Comparison of ENCODE assay signal across 8 mouse cellular contexts in the genomic region with DNA sequence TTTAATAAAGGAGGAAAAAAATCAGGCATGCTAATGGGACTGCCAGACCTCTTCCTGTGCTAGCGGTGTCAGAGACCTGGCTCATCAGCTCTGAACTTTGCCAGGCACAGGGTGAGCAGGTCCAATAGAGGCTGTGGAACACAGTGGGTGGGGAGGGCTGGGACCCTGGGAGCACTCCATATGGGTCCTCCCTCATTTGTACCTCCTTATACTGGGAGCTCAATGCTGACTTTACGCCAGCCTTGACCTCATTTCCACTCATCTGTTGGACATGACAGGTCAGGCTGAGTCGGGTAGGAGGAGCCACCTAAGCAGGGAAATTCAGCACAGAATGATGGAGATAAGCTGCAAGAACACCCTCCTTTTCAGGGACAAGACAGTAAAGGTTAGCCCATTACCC. TPM values are rescaled to one million over a fixed set of nuclear protein-coding genes. Genes with fewer than 3 reads are reported as not detected.
DNase-seq lines count a peak whose midpoint lies in the region; ATAC-seq and TF ChIP-seq lines count a peak whose summit lies in the region.

No protein-coding gene starts in this region.

- no peaks in the 10 kb centered on the region for H3K27me3 ChIP-seq in megakaryocyte, embryonic 14.5 days (replicated peaks)
- H3K27me3 ChIP-seq in hindbrain, postnatal 0 days (ENCODE audit: insufficient read depth, low read length): no peaks in the 10 kb centered on the region
- no peaks in the 10 kb centered on the region for H3K27me3 ChIP-seq in stomach, embryonic 15.5 days (replicated peaks)

- H3K9me3 ChIP-seq in megakaryocyte, embryonic 14.5 days: no peaks in the 10 kb centered on the region
- no peaks in the 10 kb centered on the region for H3K9me3 ChIP-seq in hindbrain, postnatal 0 days (ENCODE audit: low read length)
- H3K9me3 ChIP-seq in stomach, embryonic 15.5 days: no peaks in the 10 kb centered on the region

- H3K9ac ChIP-seq in hindbrain, postnatal 0 days (replicated peaks; ENCODE audit: low read length): peak overlapping the region; percentile 34; the same call in 1 of the 2 replicates
- no peak overlapping the region for H3K9ac ChIP-seq in stomach, embryonic 15.5 days

- TF ChIP-seq CTCF in hindbrain, postnatal 0 days (IDR thresholded peaks at IDR 0.05; ENCODE audit: low read depth): no peak

- peak overlapping the region; percentile 96 for H3K4me3 ChIP-seq in megakaryocyte, embryonic 14.5 days (replicated peaks)
- H3K4me3 ChIP-seq in hindbrain, postnatal 0 days (ENCODE audit: low read length): no peak overlapping the region
- no peak overlapping the region for H3K4me3 ChIP-seq in stomach, embryonic 15.5 days (replicated peaks)

- peak overlapping the region; percentile 92 for H3K27ac ChIP-seq in hindbrain, postnatal 0 days
- H3K27ac ChIP-seq in stomach, embryonic 15.5 days: peak overlapping the region; percentile 95

- peaks cover 92% of the 10 kb centered on the region for H3K4me1 ChIP-seq in megakaryocyte, embryonic 14.5 days
- peaks cover 19% of the 10 kb centered on the region for H3K4me1 ChIP-seq in hindbrain, postnatal 0 days (ENCODE audit: insufficient read depth, low read length)
- H3K4me1 ChIP-seq in stomach, embryonic 15.5 days: peaks cover 23% of the 10 kb centered on the region

- ATAC-seq in megakaryocyte, adult 5-6 weeks (ENCODE audit: poor library complexity, severe bottlenecking): no peak
- no peak for ATAC-seq in hindbrain, postnatal 0 days
- no peak for ATAC-seq in stomach, embryonic 15.5 days (ENCODE audit: insufficient read depth, low FRiP score, low read depth)

- WGBS in hindbrain, postnatal 0 days: 72% methylated on average over 3 of the region's 3 CpGs
- WGBS in stomach, embryonic 15.5 days: 68% methylated on average over 3 of the region's 3 CpGs

- peaks cover 89% of the 10 kb centered on the region for H3K36me3 ChIP-seq in megakaryocyte, embryonic 14.5 days (replicated peaks; ENCODE audit: low read length)
- H3K36me3 ChIP-seq in hindbrain, postnatal 0 days (ENCODE audit: insufficient read depth, low read length): peaks cover 46% of the 10 kb centered on the region
- H3K36me3 ChIP-seq in stomach, embryonic 15.5 days: peaks cover 53% of the 10 kb centered on the region

- peak overlapping the region; percentile 51 for H3K4me2 ChIP-seq in hindbrain, postnatal 0 days (ENCODE audit: low read depth, low read length)
- H3K4me2 ChIP-seq in stomach, embryonic 15.5 days: no peak overlapping the region

- DNase-seq in cerebellum, adult 9-10 months: peak; percentile 67
- DNase-seq in cerebellum, adult 18-20 months: no peak
- peak; percentile 18 for DNase-seq in hindbrain, postnatal 0 days (ENCODE audit: low spot score)
- no peak for DNase-seq in right cerebral cortex, adult 2 months (ENCODE audit: low spot score in 2 of 2)
- no peak for DNase-seq in urinary bladder, adult 18-20 months (ENCODE audit: low spot score in 2 of 2)

RNA-seq across cellular contexts. Expression of gene Tssc4, which starts 1.2 kb away (rescaled TPM):
- polyA plus RNA-seq in megakaryocyte, embryonic 14.5 days (2012; ENCODE audit: insufficient read depth, low replicate concordance): 167 and 219 TPM in 2 replicates
- 14.0 and 19.2 TPM in 2 replicates for total RNA-seq in megakaryocyte, adult 5-6 weeks (2015)
- total RNA-seq in megakaryocyte, adult 5-6 weeks (2017): 17.7 and 20.5 TPM in 2 replicates
- total RNA-seq in hindbrain, postnatal 0 days (2014; rRNA removed): 106 and 118 TPM in 2 replicates
- polyA plus RNA-seq in hindbrain, postnatal 0 days (2015; fragmentation: Nextera tagmentation; extraction: Ambion mirVana): 101 and 102 TPM in 2 replicates
- 78.7 and 84.8 TPM in 2 replicates for polyA plus RNA-seq in stomach, embryonic 15.5 days (2015; fragmentation: Nextera tagmentation; extraction: Ambion mirVana)

RNA-seq across cellular contexts. Expression of gene Cd81, which starts 15.4 kb away (rescaled TPM):
- polyA plus RNA-seq in megakaryocyte, embryonic 14.5 days (2012; ENCODE audit: insufficient read depth, low replicate concordance): 774 and 1,679 TPM in 2 replicates
- 17.2 and 20.3 TPM in 2 replicates for total RNA-seq in megakaryocyte, adult 5-6 weeks (2015)
- 22.5 and 25.3 TPM in 2 replicates for total RNA-seq in megakaryocyte, adult 5-6 weeks (2017)
- 758 and 776 TPM in 2 replicates for total RNA-seq in hindbrain, postnatal 0 days (2014; rRNA removed)
- polyA plus RNA-seq in hindbrain, postnatal 0 days (2015; fragmentation: Nextera tagmentation; extraction: Ambion mirVana): 708 and 751 TPM in 2 replicates
- 551 and 575 TPM in 2 replicates for polyA plus RNA-seq in stomach, embryonic 15.5 days (2015; fragmentation: Nextera tagmentation; extraction: Ambion mirVana)

RNA-seq across cellular contexts. Expression of gene Trpm5, which starts 26.5 kb away (rescaled TPM):
- polyA plus RNA-seq in megakaryocyte, embryonic 14.5 days (2012; ENCODE audit: insufficient read depth, low replicate concordance): not detected in 2 replicates
- not detected in 2 replicates for total RNA-seq in megakaryocyte, adult 5-6 weeks (2015)
- total RNA-seq in megakaryocyte, adult 5-6 weeks (2017): not detected in 2 replicates
- 2.1 and 3.0 TPM in 2 replicates for total RNA-seq in hindbrain, postnatal 0 days (2014; rRNA removed)
- 2.0 and 2.6 TPM in 2 replicates for polyA plus RNA-seq in hindbrain, postnatal 0 days (2015; fragmentation: Nextera tagmentation; extraction: Ambion mirVana)
- 14.1 and 16.0 TPM in 2 replicates for polyA plus RNA-seq in stomach, embryonic 15.5 days (2015; fragmentation: Nextera tagmentation; extraction: Ambion mirVana)

RNA-seq across cellular contexts. Expression of gene Kcnq1, which starts 38.3 kb away (rescaled TPM):
- not detected in 2 replicates for polyA plus RNA-seq in megakaryocyte, embryonic 14.5 days (2012; ENCODE audit: insufficient read depth, low replicate concordance)
- not detected in 2 replicates for total RNA-seq in megakaryocyte, adult 5-6 weeks (2015)
- total RNA-seq in megakaryocyte, adult 5-6 weeks (2017): not detected in 2 replicates
- total RNA-seq in hindbrain, postnatal 0 days (2014; rRNA removed): 1.2 and 1.9 TPM in 2 replicates
- 1.1 and 1.4 TPM in 2 replicates for polyA plus RNA-seq in hindbrain, postnatal 0 days (2015; fragmentation: Nextera tagmentation; extraction: Ambion mirVana)
- 9.1 and 13.2 TPM in 2 replicates for polyA plus RNA-seq in stomach, embryonic 15.5 days (2015; fragmentation: Nextera tagmentation; extraction: Ambion mirVana)

Comparison
In these comparisons a context has a peak if more than half of its experiments do, and no peak if none do; other contexts are left out.
1. DNase-seq: peak in cerebellum, adult 9-10 months (single experiment) and hindbrain, postnatal 0 days (single experiment); none in cerebellum, adult 18-20 months (0 of 2), right cerebral cortex, adult 2 months (0 of 2) and urinary bladder, adult 18-20 months (0 of 2).